Mouse (Mus musculus) liver, embryonic 15.5 days (tissue): ENCODE measurements around the gene Mamstr. TPM values are rescaled to one million over a fixed set of nuclear protein-coding genes. Genes with fewer than 3 reads are reported as not detected.
"Not testable (repeated sequence)": the region's sequence is repeated elsewhere in the genome, so short reads cannot be mapped to it uniquely, and the experiment has no call there.

Experiments
- ATAC-seq: fragments of 200-750 bp; cut with Nextera tagmentation; 2 replicates; pipeline ENCODE4 v1.8.0; 2017; ENCODE audit warnings: moderate number of reproducible peaks, mild to moderate bottlenecking, moderate library complexity; ENCODE audit not compliant: insufficient read depth
- H3K27ac ChIP-seq: fragments of 300-500 bp; sonication (generic); replicated peaks from 2 replicates; pipeline ENCODE4 v1.5.1; 2015; ENCODE audit warnings: mild to moderate bottlenecking, inconsistent platforms
- H3K27me3 ChIP-seq: fragments of 300-500 bp; sonication (generic); 2 replicates; pipeline ENCODE4 v1.6.1; 2015; ENCODE audit warnings: mild to moderate bottlenecking, inconsistent platforms
- H3K36me3 ChIP-seq: fragments of 300-500 bp; sonication (generic); replicated peaks from 2 replicates; pipeline ENCODE4 v1.6.1; 2015; ENCODE audit warnings: moderate library complexity, mild to moderate bottlenecking, inconsistent platforms
- H3K4me1 ChIP-seq: fragments of 300-500 bp; sonication (generic); replicated peaks from 2 replicates; pipeline ENCODE4 v1.6.1; 2015; ENCODE audit warnings: inconsistent platforms
- H3K4me2 ChIP-seq: fragments of 300-500 bp; sonication (generic); 2 replicates; pipeline ENCODE4 v1.6.1; 2015; ENCODE audit warnings: moderate library complexity, mild to moderate bottlenecking, inconsistent platforms
- H3K4me3 ChIP-seq: fragments of 300-500 bp; sonication (generic); replicated peaks from 2 replicates; pipeline ENCODE4 v1.5.1; 2015; ENCODE audit warnings: mild to moderate bottlenecking, inconsistent platforms
- H3K9ac ChIP-seq: fragments of 300-500 bp; sonication (generic); 2 replicates; pipeline ENCODE4 v1.6.1; 2015; ENCODE audit warnings: moderate library complexity, mild to moderate bottlenecking, inconsistent platforms
- H3K9me3 ChIP-seq: fragments of 300-500 bp; sonication (generic); replicated peaks from 2 replicates; pipeline ENCODE4 v1.6.1; 2016; ENCODE audit warnings: inconsistent platforms
- WGBS: fragments of 180-500 bp; shearing (Covaris S2); methylation state at CpG from one replicate; pipeline ENCODE4 v1.1.7; 2015; ENCODE audit warnings: mixed read lengths; ENCODE audit not compliant: insufficient replicate concordance; 5-methylcytosine and 5-hydroxymethylcytosine counted together
- polyA plus RNA-seq: library from polyadenylated mRNA; unstranded; fragments of >200 nt; fragmentation: Nextera tagmentation; extraction: Ambion mirVana; gene quantifications from 2 replicates; pipeline ENCODE4 v1.2.1, GENCODE M21; 2015

The Mamstr gene
- polyA plus RNA-seq, 1 experiment from 2014 or later = 1.2 TPM

DNA sequence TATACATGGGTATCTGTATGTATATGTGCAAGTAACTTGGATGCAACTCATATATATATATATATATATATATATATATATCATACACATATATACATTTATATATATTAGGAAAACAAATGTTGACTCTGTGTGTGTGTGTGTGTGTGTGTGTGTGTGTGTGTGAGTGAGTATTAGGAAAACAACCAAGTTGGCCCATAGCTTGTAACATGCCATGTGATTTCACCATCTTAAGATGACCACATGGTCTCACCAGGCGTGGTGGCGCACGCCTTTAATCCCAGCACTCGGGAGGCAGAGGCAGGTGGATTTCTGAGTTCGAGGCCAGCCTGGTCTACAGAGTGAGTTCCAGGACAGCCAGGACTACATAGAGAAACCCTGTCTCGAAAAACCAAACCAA is 21.9 kb downstream of the Mamstr start:
- H3K27me3 ChIP-seq, ATAC-seq, H3K9ac ChIP-seq, H3K4me2 ChIP-seq, H3K4me3 ChIP-seq, H3K36me3 ChIP-seq, H3K4me1 ChIP-seq, H3K9me3 ChIP-seq, H3K27ac ChIP-seq: not testable (repeated sequence)
- WGBS = 71% methylated on average over 6 of the region's 6 CpGs

DNA sequence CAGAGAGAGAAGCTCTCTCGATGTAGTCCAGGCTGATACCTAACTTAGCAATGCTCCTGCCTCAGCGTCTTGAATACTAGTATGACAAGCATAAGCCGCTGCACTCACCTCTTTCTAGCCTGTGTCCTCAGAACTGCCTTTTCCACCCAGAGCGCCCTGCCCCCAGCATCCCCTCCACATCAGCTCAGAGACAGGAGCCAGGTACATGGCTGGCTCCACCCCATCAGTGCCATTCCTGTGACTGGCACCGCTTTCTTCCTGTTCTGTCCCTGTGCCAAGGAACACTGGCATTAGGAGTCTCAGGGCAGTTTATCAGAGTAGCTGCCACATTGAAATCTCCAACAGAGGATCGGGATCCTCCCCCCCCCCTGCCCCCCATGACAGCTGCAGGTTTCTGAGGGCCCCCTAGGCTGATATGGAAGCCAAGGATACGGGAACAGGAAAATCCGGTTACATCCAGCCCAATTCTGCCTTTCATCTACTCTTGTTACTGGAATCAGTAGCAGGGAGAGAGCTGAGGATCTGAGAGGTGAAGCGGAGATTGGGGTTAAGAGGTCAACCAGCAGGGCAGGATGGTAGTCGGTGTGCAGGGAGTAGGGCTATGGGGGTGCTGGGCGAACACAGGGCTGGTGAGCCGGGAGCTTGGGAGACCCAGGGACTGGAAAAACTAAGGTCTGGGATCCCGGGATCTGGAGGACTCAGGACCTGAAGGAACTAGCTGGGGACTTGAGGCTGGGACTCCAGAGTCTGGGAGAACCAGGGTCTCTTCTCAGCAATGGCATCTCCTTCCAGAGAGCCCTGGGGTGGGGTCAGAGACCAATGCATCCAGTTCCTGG is 25.7 kb downstream of the Mamstr start:
- Histone ChIP-seq H3K9ac (no peak overlapping the region), H3K36me3 (no peaks in the 10 kb centered on the region), H3K4me2 (no peak overlapping the region), H3K27me3 (no peaks in the 10 kb centered on the region), H3K4me3 (no peak overlapping the region), H3K4me1 (no peaks in the 10 kb centered on the region), H3K27ac (no peak overlapping the region), H3K9me3 (no peaks in the 10 kb centered on the region)
- 45% methylated on average over 13 of the region's 13 CpGs for WGBS
- ATAC-seq = no peak

DNA sequence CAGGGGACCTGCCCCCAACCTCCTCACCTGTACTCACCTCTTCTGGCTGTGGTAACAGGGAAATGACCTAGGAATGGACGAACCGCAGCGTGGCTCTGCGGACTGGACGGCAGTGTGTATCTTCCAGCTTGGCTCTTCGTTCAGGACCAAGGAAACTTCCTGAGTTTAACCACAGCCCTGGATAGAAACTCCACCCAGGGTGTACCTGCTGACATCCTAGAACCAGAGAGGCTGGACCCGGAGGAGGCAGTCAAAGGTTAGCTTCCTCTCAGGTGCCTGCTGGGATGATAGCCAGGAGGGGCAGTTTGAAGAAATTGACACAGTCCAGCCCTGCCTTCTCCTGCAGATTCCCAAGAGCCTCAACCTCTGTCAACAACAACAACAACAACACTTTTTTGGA is 26.4 kb downstream of the Mamstr start, which contains the start of gene Fut2:
TSS of gene Fut2 (minus strand) at position 234 of the 400 bp plus-strand sequence.
- H3K36me3 ChIP-seq = no peaks in the 10 kb centered on the region
- H3K9me3 ChIP-seq = no peaks in the 10 kb centered on the region
- WGBS = 63% methylated on average over 7 of the region's 7 CpGs
- no peaks in the 10 kb centered on the region for H3K27me3 ChIP-seq
- H3K4me1 ChIP-seq = no peaks in the 10 kb centered on the region
- H3K27ac ChIP-seq = no peak within 1 kb of the TSS
- H3K9ac ChIP-seq = no peak within 1 kb of the TSS
- no peak within 1 kb of the TSS for H3K4me2 ChIP-seq
- no peak for ATAC-seq
- no peak within 1 kb of the TSS for H3K4me3 ChIP-seq

GRCm38 (mm10) chr7:45667761-45668160 is 28.0 kb downstream of the Mamstr start:
- H3K4me1 ChIP-seq = no peaks in the 10 kb centered on the region
- H3K27me3 ChIP-seq = no peaks in the 10 kb centered on the region
- WGBS = 86% methylated on average over 14 of the region's 14 CpGs
- no peak overlapping the region for H3K27ac ChIP-seq
- H3K4me3 ChIP-seq = no peak overlapping the region
- no peak for ATAC-seq
- H3K9ac ChIP-seq = no peak overlapping the region
- no peaks in the 10 kb centered on the region for H3K9me3 ChIP-seq
- H3K4me2 ChIP-seq = no peak overlapping the region
- no peaks in the 10 kb centered on the region for H3K36me3 ChIP-seq

DNA sequence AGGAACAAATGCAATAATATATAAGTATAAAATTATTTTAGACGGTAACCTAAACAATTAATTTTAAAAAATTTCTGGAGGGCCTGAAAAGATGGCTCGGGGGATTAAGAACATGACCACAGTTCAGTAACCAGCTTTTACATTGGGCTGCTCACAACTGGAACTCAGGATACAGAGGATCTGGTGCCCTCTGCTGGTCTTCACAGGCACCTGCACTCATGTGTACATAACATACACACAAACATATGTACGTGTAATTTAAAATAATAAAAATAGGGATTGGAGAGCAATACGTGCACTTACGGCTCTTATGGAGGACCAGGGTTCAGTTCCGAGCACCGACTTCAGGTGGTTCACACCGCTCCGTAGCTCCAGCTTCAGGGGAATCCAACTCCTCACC is 29.1 kb downstream of the Mamstr start:
- no peaks in the 10 kb centered on the region for H3K27me3 ChIP-seq
- WGBS = 84% methylated on average over 9 of the region's 9 CpGs
- no peaks in the 10 kb centered on the region for H3K36me3 ChIP-seq
- ATAC-seq = no peak
- no peaks in the 10 kb centered on the region for H3K4me1 ChIP-seq
- H3K9ac ChIP-seq = no peak overlapping the region
- H3K4me3 ChIP-seq = no peak overlapping the region
- H3K27ac ChIP-seq = no peak overlapping the region
- no peak overlapping the region for H3K4me2 ChIP-seq
- no peaks in the 10 kb centered on the region for H3K9me3 ChIP-seq

- no peak for ATAC-seq
- WGBS = 58% methylated on average over 7 of the region's 7 CpGs
- H3K4me2 ChIP-seq = no peak overlapping the region
- H3K27ac ChIP-seq = no peak overlapping the region
- no peaks in the 10 kb centered on the region for H3K36me3 ChIP-seq
- no peak overlapping the region for H3K9ac ChIP-seq
- no peaks in the 10 kb centered on the region for H3K27me3 ChIP-seq
- peaks cover 10% of the 10 kb centered on the region for H3K4me1 ChIP-seq
- no peaks in the 10 kb centered on the region for H3K9me3 ChIP-seq
- H3K4me3 ChIP-seq = no peak overlapping the region
Observed at GRCm38 (mm10) chr7:45677627-45678295, 38.0 kb downstream of the Mamstr start.

GRCm38 (mm10) chr7:45678513-45678912 is 38.7 kb downstream of the Mamstr start:
- H3K36me3 ChIP-seq = no peaks in the 10 kb centered on the region
- H3K27me3 ChIP-seq = no peaks in the 10 kb centered on the region
- H3K9me3 ChIP-seq = no peaks in the 10 kb centered on the region
- no peak for ATAC-seq
- 75% methylated on average over 14 of the region's 14 CpGs for WGBS
- no peak overlapping the region for H3K4me2 ChIP-seq
- no peak overlapping the region for H3K4me3 ChIP-seq
- H3K27ac ChIP-seq = no peak overlapping the region
- H3K9ac ChIP-seq = no peak overlapping the region
- peaks cover 13% of the 10 kb centered on the region for H3K4me1 ChIP-seq

- H3K27ac ChIP-seq = no peak overlapping the region
- no peaks in the 10 kb centered on the region for H3K36me3 ChIP-seq
Observed at GRCm38 (mm10) chr7:45679966-45680621, 40.3 kb downstream of the Mamstr start.

GRCm38 (mm10) chr7:45681046-45681736 is 41.4 kb downstream of the Mamstr start:
- ATAC-seq = no peak
- 42% methylated on average over 8 of the region's 8 CpGs for WGBS
- Histone ChIP-seq H3K9ac (no peak overlapping the region), H3K4me2 (no peak overlapping the region), H3K4me3 (no peak overlapping the region), H3K27me3 (peaks cover 10% of the 10 kb centered on the region; the same call in 1 of the 2 replicates), H3K9me3 (no peaks in the 10 kb centered on the region), H3K4me1 (peaks cover 13% of the 10 kb centered on the region), H3K27ac (no peak overlapping the region), H3K36me3 (no peaks in the 10 kb centered on the region)

More at GRCm38 (mm10) chr7:45679966-45680621, 40.3 kb downstream of the Mamstr start:
- peaks cover 13% of the 10 kb centered on the region for H3K4me1 ChIP-seq
- no peak overlapping the region for H3K9ac ChIP-seq
- ATAC-seq = no peak; the same call in 1 of the 2 replicates
- no peaks in the 10 kb centered on the region for H3K9me3 ChIP-seq
- WGBS = 61% methylated on average over 14 of the region's 14 CpGs
- no peak overlapping the region for H3K4me2 ChIP-seq
- H3K4me3 ChIP-seq = no peak overlapping the region
- H3K27me3 ChIP-seq = peaks cover 10% of the 10 kb centered on the region; the same call in 1 of the 2 replicates

- WGBS = 24% methylated on average over 14 of the region's 14 CpGs
- Histone ChIP-seq H3K4me2 (peak overlapping the region; percentile 43; the same call in 1 of the 2 replicates), H3K27ac (no peak overlapping the region), H3K4me1 (peaks cover 13% of the 10 kb centered on the region), H3K4me3 (no peak overlapping the region), H3K36me3 (no peaks in the 10 kb centered on the region), H3K27me3 (peaks cover 10% of the 10 kb centered on the region; the same call in 1 of the 2 replicates), H3K9ac (no peak overlapping the region), H3K9me3 (no peaks in the 10 kb centered on the region)
- ATAC-seq = no peak
Observed at GRCm38 (mm10) chr7:45682144-45683126, 42.7 kb downstream of the Mamstr start.
